Mouse (Mus musculus) cerebellum, adult 2 months (tissue): ENCODE results near the gene Usp42. TPM values are rescaled to one million over a fixed set of nuclear protein-coding genes. Genes with fewer than 3 reads are reported as not detected.

Experiments used
- DNase-seq, 2 experiments: peaks; one replicate each; pipeline ENCODE4 v3.0.0; 2021
- H3K27ac ChIP-seq: fragments of 200-500 bp; 2 replicates; pipeline ENCODE4 v1.5.1; 2012; ENCODE audit warnings: low read length, control low read depth, inconsistent platforms; ENCODE audit not compliant: insufficient read depth
- H3K27me3 ChIP-seq: fragments of 200-500 bp; 2 replicates; pipeline ENCODE4 v1.6.1; 2012; ENCODE audit warnings: inconsistent platforms, mild to moderate bottlenecking, low read length, moderate library complexity; ENCODE audit not compliant: control insufficient read depth, insufficient read depth
- H3K4me1 ChIP-seq: fragments of 200-500 bp; 2 replicates; pipeline ENCODE4 v1.6.1; 2011; ENCODE audit warnings: low read length; ENCODE audit not compliant: control insufficient read depth, insufficient read depth
- H3K4me3 ChIP-seq: fragments of 200-500 bp; replicated peaks from 2 replicates; pipeline ENCODE3; 2011; ENCODE audit warnings: mild to moderate bottlenecking, low read depth, low read length, control low read depth; ENCODE audit not compliant: insufficient read depth
- CTCF ChIP-seq: fragments of 200-500 bp; IDR thresholded peaks from 2 replicates; pipeline ENCODE4 v1.5.1; 2011; ENCODE audit warnings: low read depth, mild to moderate bottlenecking, control low read depth, low read length, moderate library complexity, borderline replicate concordance; ENCODE audit not compliant: insufficient read depth
- POLR2A ChIP-seq: fragments of 200-500 bp; IDR thresholded peaks from 2 replicates; pipeline ENCODE4 v1.6.1; 2011; ENCODE audit warnings: low read length, control low read depth, borderline replicate concordance; ENCODE audit not compliant: insufficient read depth
- WGBS: fragments of 180-500 bp; shearing (Covaris S2); methylation state at CpG from one replicate; pipeline ENCODE4 v1.1.7; 2018; 5-methylcytosine and 5-hydroxymethylcytosine counted together
- polyA plus RNA-seq: library from polyadenylated mRNA; depleted of rRNA; stranded (reverse); fragments of >200 nt; gene quantifications from 2 replicates; pipeline ENCODE4 v1.2.3, GENCODE M21; 2012; rRNA removed

Usp42 gene
- polyA plus RNA-seq, result 12.9 and 13.9 TPM in 2 replicates

GRCm38 (mm10) chr5:143732180-143732891, at the start of gene Usp42:
Gene Usp42 (minus strand): TSS chr5:143732280.
- Histone ChIP-seq H3K27ac (peak within 1 kb of the TSS; percentile 95), H3K4me1 (no peaks in the 10 kb centered on the region), H3K27me3 (no peaks in the 10 kb centered on the region), H3K4me3 (peak within 1 kb of the TSS; percentile 96)
- DNase-seq, result peak; percentile 96 to 99
- WGBS, result under 1% methylated on average over 81 of the region's 82 CpGs
- TF ChIP-seq CTCF, result 0 out of 2 replicates have a peak, but pooled peaks have one; percentile 22
- TF ChIP-seq POLR2A, result peak; percentile 99

GRCm38 (mm10) chr5:143760508-143760907, 28.4 kb upstream of the Usp42 start:
- 97% methylated on average over 3 of the region's 3 CpGs for WGBS

GRCm38 (mm10) chr5:143759554-143759953, 27.5 kb upstream of the Usp42 start:
- no peak overlapping the region for H3K4me3 ChIP-seq
- WGBS, result 86% methylated on average over 8 of the region's 8 CpGs

More at GRCm38 (mm10) chr5:143760508-143760907, 28.4 kb upstream of the Usp42 start:
- no peak for DNase-seq
- Histone ChIP-seq H3K4me3 (no peak overlapping the region), H3K27me3 (no peaks in the 10 kb centered on the region), H3K27ac (no peak overlapping the region), H3K4me1 (peaks cover 5% of the 10 kb centered on the region)
- no peak for TF ChIP-seq POLR2A
- TF ChIP-seq CTCF, result no peak

GRCm38 (mm10) chr5:143757755-143758443, 25.8 kb upstream of the Usp42 start:
- Histone ChIP-seq H3K27me3 (no peaks in the 10 kb centered on the region), H3K4me3 (peak overlapping the region; percentile 80), H3K4me1 (peaks cover 5% of the 10 kb centered on the region), H3K27ac (no peak overlapping the region)
- WGBS, result 25% methylated on average over 28 of the region's 28 CpGs
- peak; percentile 56; the same call in 1 of the 2 replicates for TF ChIP-seq POLR2A
- no peak for TF ChIP-seq CTCF
- peak; percentile 90 to 97 for DNase-seq

More at GRCm38 (mm10) chr5:143759554-143759953, 27.5 kb upstream of the Usp42 start:
- H3K4me1 ChIP-seq, result peaks cover 5% of the 10 kb centered on the region
- DNase-seq, result no peak
- no peaks in the 10 kb centered on the region for H3K27me3 ChIP-seq
- TF ChIP-seq CTCF, result no peak
- no peak for TF ChIP-seq POLR2A
- H3K27ac ChIP-seq, result no peak overlapping the region

GRCm38 (mm10) chr5:143755529-143756141, 23.6 kb upstream of the Usp42 start:
- Histone ChIP-seq H3K27me3 (no peaks in the 10 kb centered on the region), H3K27ac (no peak overlapping the region), H3K4me1 (peaks cover 5% of the 10 kb centered on the region), H3K4me3 (no peak overlapping the region)
- no peak for DNase-seq
- 93% methylated on average over 9 of the region's 9 CpGs for WGBS
- TF ChIP-seq CTCF, result no peak
- no peak for TF ChIP-seq POLR2A

GRCm38 (mm10) chr5:143749630-143750208, 17.6 kb upstream of the Usp42 start:
- DNase-seq, result no peak
- no peaks in the 10 kb centered on the region for H3K4me1 ChIP-seq
- H3K27ac ChIP-seq, result no peak overlapping the region
- WGBS, result 23% methylated on average over 2 of the region's 2 CpGs
- no peak for TF ChIP-seq CTCF
- TF ChIP-seq POLR2A, result no peak
- H3K27me3 ChIP-seq, result no peaks in the 10 kb centered on the region
- no peak overlapping the region for H3K4me3 ChIP-seq

- H3K4me3 ChIP-seq, result peak overlapping the region; percentile 45
- H3K4me1 ChIP-seq, result no peaks in the 10 kb centered on the region
- TF ChIP-seq POLR2A (no peak), CTCF (no peak)
- no peak for DNase-seq
- WGBS, result 1% methylated on average over 80 of the region's 82 CpGs
- H3K27ac ChIP-seq, result peak overlapping the region; percentile 55; the same call in 1 of the 2 replicates
- no peaks in the 10 kb centered on the region for H3K27me3 ChIP-seq
Measured at GRCm38 (mm10) chr5:143731483-143732112, 482 bp downstream of the Usp42 start.
